Mouse (Mus musculus) embryonic facial prominence, embryonic 12.5 days (tissue): ENCODE measurements around the gene Nupr1. TPM values are rescaled to one million over a fixed set of nuclear protein-coding genes. Genes with fewer than 3 reads are reported as not detected.

Source experiments
- ATAC-seq: fragments of 200-750 bp; cut with Nextera tagmentation; 2 replicates; pipeline ENCODE4 v1.8.0; 2017; ENCODE audit not compliant: insufficient number of reproducible peaks, insufficient read depth, low FRiP score, low TSS enrichment
- H3K27ac ChIP-seq: fragments of 300-500 bp; sonication (generic); 2 replicates; pipeline ENCODE4 v1.5.1; 2016; ENCODE audit warnings: mild to moderate bottlenecking
- H3K27me3 ChIP-seq: fragments of 300-500 bp; sonication (generic); 2 replicates; pipeline ENCODE4 v1.6.1; 2016; ENCODE audit warnings: mild to moderate bottlenecking, moderate library complexity
- H3K36me3 ChIP-seq: fragments of 300-500 bp; sonication (generic); 2 replicates; pipeline ENCODE4 v1.6.1; 2016; ENCODE audit warnings: mild to moderate bottlenecking
- H3K4me1 ChIP-seq: fragments of 300-500 bp; sonication (generic); 2 replicates; pipeline ENCODE4 v1.6.1; 2016
- H3K4me2 ChIP-seq: fragments of 300-500 bp; sonication (generic); replicated peaks from 2 replicates; pipeline ENCODE4 v1.6.1; 2016; ENCODE audit warnings: mild to moderate bottlenecking, moderate library complexity
- H3K4me3 ChIP-seq: fragments of 300-500 bp; sonication (generic); 2 replicates; pipeline ENCODE4 v1.5.1; 2016; ENCODE audit warnings: mild to moderate bottlenecking
- H3K9ac ChIP-seq: fragments of 300-500 bp; sonication (generic); 2 replicates; pipeline ENCODE4 v1.6.1; 2016; ENCODE audit warnings: mild to moderate bottlenecking, moderate library complexity
- H3K9me3 ChIP-seq: fragments of 300-500 bp; sonication (generic); 2 replicates; pipeline ENCODE4 v1.6.1; 2016; ENCODE audit warnings: mild to moderate bottlenecking, moderate library complexity
- WGBS: fragments of 180-500 bp; shearing (Covaris S2); methylation state at CpG from one replicate; pipeline ENCODE4 v1.1.7; 2016; 5-methylcytosine and 5-hydroxymethylcytosine counted together
- polyA plus RNA-seq: library from polyadenylated mRNA; unstranded; fragments of >200 nt; fragmentation: Nextera tagmentation; extraction: Ambion mirVana; gene quantifications from 2 replicates; pipeline ENCODE4 v1.2.1, GENCODE M21; 2016

The Nupr1 gene
- polyA plus RNA-seq: 4.3 and 5.6 TPM in 2 replicates

GRCm38 (mm10) chr7:126630824-126631518 is at the start of gene Nupr1:
Nupr1 (minus strand) TSS chr7:126630861.
- Histone ChIP-seq H3K4me1 (no peaks in the 10 kb centered on the region), H3K27me3 (no peaks in the 10 kb centered on the region), H3K4me2 (no peak within 1 kb of the TSS), H3K4me3 (no peak within 1 kb of the TSS), H3K9ac (no peak within 1 kb of the TSS), H3K27ac (no peak within 1 kb of the TSS), H3K9me3 (no peaks in the 10 kb centered on the region), H3K36me3 (no peaks in the 10 kb centered on the region)
- WGBS: 86% methylated on average over 4 of the region's 4 CpGs
- no peak for ATAC-seq

- H3K9me3 ChIP-seq: no peaks in the 10 kb centered on the region
- no peak overlapping the region for H3K4me2 ChIP-seq
- WGBS: 89% methylated on average over 5 of the region's 5 CpGs
- H3K9ac ChIP-seq: no peak overlapping the region
- no peak overlapping the region for H3K4me3 ChIP-seq
- no peaks in the 10 kb centered on the region for H3K4me1 ChIP-seq
- no peak for ATAC-seq
- H3K27ac ChIP-seq: no peak overlapping the region
- no peaks in the 10 kb centered on the region; the same call in 1 of the 2 replicates for H3K36me3 ChIP-seq
- no peaks in the 10 kb centered on the region for H3K27me3 ChIP-seq
Observed at GRCm38 (mm10) chr7:126679683-126680082, 49.0 kb upstream of the Nupr1 start.

- ATAC-seq: no peak
- no peaks in the 10 kb centered on the region for H3K4me1 ChIP-seq
- no peak overlapping the region for H3K27ac ChIP-seq
- no peaks in the 10 kb centered on the region; the same call in 1 of the 2 replicates for H3K36me3 ChIP-seq
- 83% methylated on average over 8 of the region's 8 CpGs for WGBS
- no peaks in the 10 kb centered on the region for H3K27me3 ChIP-seq
- H3K9ac ChIP-seq: no peak overlapping the region
- no peaks in the 10 kb centered on the region for H3K9me3 ChIP-seq
- H3K4me2 ChIP-seq: no peak overlapping the region
- no peak overlapping the region for H3K4me3 ChIP-seq
Observed at GRCm38 (mm10) chr7:126678545-126679341, 48.1 kb upstream of the Nupr1 start.

GRCm38 (mm10) chr7:126676631-126677220 is 46.1 kb upstream of the Nupr1 start:
- H3K27ac ChIP-seq: no peak overlapping the region
- no peak for ATAC-seq
- 82% methylated on average over 4 of the region's 4 CpGs for WGBS
- H3K9me3 ChIP-seq: no peaks in the 10 kb centered on the region
- H3K27me3 ChIP-seq: no peaks in the 10 kb centered on the region
- H3K9ac ChIP-seq: no peak overlapping the region
- H3K4me3 ChIP-seq: no peak overlapping the region
- no peak overlapping the region for H3K4me2 ChIP-seq
- H3K36me3 ChIP-seq: peaks cover 18% of the 10 kb centered on the region
- no peaks in the 10 kb centered on the region for H3K4me1 ChIP-seq

- Histone ChIP-seq H3K4me1 (no peaks in the 10 kb centered on the region), H3K9me3 (no peaks in the 10 kb centered on the region), H3K9ac (no peak within 1 kb of the TSS), H3K36me3 (peaks cover 23% of the 10 kb centered on the region), H3K27ac (no peak within 1 kb of the TSS), H3K27me3 (no peaks in the 10 kb centered on the region), H3K4me2 (no peak within 1 kb of the TSS), H3K4me3 (no peak within 1 kb of the TSS)
- no peak for ATAC-seq
- WGBS: 83% methylated on average over 1 of the region's 1 CpGs
Observed at GRCm38 (mm10) chr7:126676207-126676606, 45.5 kb upstream of the Nupr1 start, which contains the start of gene Sult1a1. Sult1a1 (minus strand) TSS chr7:126676432.

GRCm38 (mm10) chr7:126675104-126675503 is 44.4 kb upstream of the Nupr1 start:
- Histone ChIP-seq H3K27me3 (no peaks in the 10 kb centered on the region), H3K27ac (no peak overlapping the region), H3K4me2 (no peak overlapping the region), H3K9ac (no peak overlapping the region), H3K9me3 (no peaks in the 10 kb centered on the region), H3K36me3 (peaks cover 30% of the 10 kb centered on the region), H3K4me3 (no peak overlapping the region), H3K4me1 (no peaks in the 10 kb centered on the region)
- WGBS: 92% methylated on average over 8 of the region's 8 CpGs
- ATAC-seq: no peak

- WGBS: 93% methylated on average over 9 of the region's 9 CpGs
- Histone ChIP-seq H3K36me3 (peaks cover 37% of the 10 kb centered on the region), H3K4me1 (no peaks in the 10 kb centered on the region), H3K27ac (no peak overlapping the region), H3K4me3 (no peak overlapping the region), H3K9me3 (no peaks in the 10 kb centered on the region), H3K27me3 (no peaks in the 10 kb centered on the region), H3K9ac (no peak overlapping the region), H3K4me2 (no peak overlapping the region)
- no peak for ATAC-seq
Observed at GRCm38 (mm10) chr7:126672111-126672510, 41.5 kb upstream of the Nupr1 start.

GRCm38 (mm10) chr7:126670152-126670551 is 39.5 kb upstream of the Nupr1 start:
- H3K4me1 ChIP-seq: no peaks in the 10 kb centered on the region
- H3K36me3 ChIP-seq: peaks cover 48% of the 10 kb centered on the region
- no peak for ATAC-seq
- H3K9me3 ChIP-seq: no peaks in the 10 kb centered on the region
- no peak overlapping the region for H3K9ac ChIP-seq
- no peak overlapping the region for H3K27ac ChIP-seq
- no peak overlapping the region for H3K4me3 ChIP-seq
- no peak overlapping the region for H3K4me2 ChIP-seq
- H3K27me3 ChIP-seq: no peaks in the 10 kb centered on the region
- 96% methylated on average over 3 of the region's 3 CpGs for WGBS

- Histone ChIP-seq H3K9me3 (no peaks in the 10 kb centered on the region), H3K4me1 (no peaks in the 10 kb centered on the region), H3K27me3 (no peaks in the 10 kb centered on the region), H3K4me2 (no peak overlapping the region), H3K9ac (no peak overlapping the region), H3K4me3 (no peak overlapping the region), H3K27ac (no peak overlapping the region), H3K36me3 (peaks cover 55% of the 10 kb centered on the region)
- 84% methylated on average over 5 of the region's 5 CpGs for WGBS
- ATAC-seq: no peak
Observed at GRCm38 (mm10) chr7:126668452-126668851, 37.8 kb upstream of the Nupr1 start.

- no peak for ATAC-seq
Observed at GRCm38 (mm10) chr7:126667495-126668090, 36.9 kb upstream of the Nupr1 start.

GRCm38 (mm10) chr7:126665269-126665668 is 34.6 kb upstream of the Nupr1 start:
- H3K4me2 ChIP-seq: no peak overlapping the region
- no peaks in the 10 kb centered on the region for H3K4me1 ChIP-seq
- no peaks in the 10 kb centered on the region for H3K27me3 ChIP-seq
- H3K9me3 ChIP-seq: no peaks in the 10 kb centered on the region
- H3K36me3 ChIP-seq: peaks cover 31% of the 10 kb centered on the region
- no peak for ATAC-seq
- H3K9ac ChIP-seq: no peak overlapping the region
- H3K4me3 ChIP-seq: no peak overlapping the region
- WGBS: 90% methylated on average over 3 of the region's 3 CpGs
- H3K27ac ChIP-seq: no peak overlapping the region

More at GRCm38 (mm10) chr7:126667495-126668090, 36.9 kb upstream of the Nupr1 start:
- H3K9ac ChIP-seq: no peak overlapping the region
- 88% methylated on average over 9 of the region's 9 CpGs for WGBS
- H3K4me2 ChIP-seq: no peak overlapping the region
- no peak overlapping the region for H3K27ac ChIP-seq
- no peak overlapping the region for H3K4me3 ChIP-seq
- H3K9me3 ChIP-seq: no peaks in the 10 kb centered on the region
- no peaks in the 10 kb centered on the region for H3K4me1 ChIP-seq
- no peaks in the 10 kb centered on the region for H3K27me3 ChIP-seq
- peaks cover 49% of the 10 kb centered on the region for H3K36me3 ChIP-seq
